Mouse (Mus musculus) E14TG2a.4 (cell line): ENCODE data around the gene Rpn2.

Source experiments
- CTCF ChIP-seq: conservative IDR thresholded peaks from 2 replicates; pipeline ENCODE4 v1.5.1; 2014; ENCODE audit warnings: low read length
- NANOG ChIP-seq: IDR thresholded peaks from 2 replicates; pipeline ENCODE4 v1.6.1; 2014; ENCODE audit warnings: borderline replicate concordance, low read length, mixed read lengths
- POU5F1 ChIP-seq: IDR thresholded peaks from 2 replicates; pipeline ENCODE4 v1.6.1; 2014; ENCODE audit warnings: low read length, borderline replicate concordance

- TF ChIP-seq CTCF (no peak), POU5F1 (no peak), NANOG (no peak)
Measured at GRCm38 (mm10) chr2:157296105-157296689, 17.4 kb downstream of the Rpn2 start.
